Mouse (Mus musculus): Measurements from ENCODE around the gene Ubap2l.
A peak's percentile ranks its signal among the peaks of the same experiment; 100 is the strongest.

Gene Ubap2l

DNA sequence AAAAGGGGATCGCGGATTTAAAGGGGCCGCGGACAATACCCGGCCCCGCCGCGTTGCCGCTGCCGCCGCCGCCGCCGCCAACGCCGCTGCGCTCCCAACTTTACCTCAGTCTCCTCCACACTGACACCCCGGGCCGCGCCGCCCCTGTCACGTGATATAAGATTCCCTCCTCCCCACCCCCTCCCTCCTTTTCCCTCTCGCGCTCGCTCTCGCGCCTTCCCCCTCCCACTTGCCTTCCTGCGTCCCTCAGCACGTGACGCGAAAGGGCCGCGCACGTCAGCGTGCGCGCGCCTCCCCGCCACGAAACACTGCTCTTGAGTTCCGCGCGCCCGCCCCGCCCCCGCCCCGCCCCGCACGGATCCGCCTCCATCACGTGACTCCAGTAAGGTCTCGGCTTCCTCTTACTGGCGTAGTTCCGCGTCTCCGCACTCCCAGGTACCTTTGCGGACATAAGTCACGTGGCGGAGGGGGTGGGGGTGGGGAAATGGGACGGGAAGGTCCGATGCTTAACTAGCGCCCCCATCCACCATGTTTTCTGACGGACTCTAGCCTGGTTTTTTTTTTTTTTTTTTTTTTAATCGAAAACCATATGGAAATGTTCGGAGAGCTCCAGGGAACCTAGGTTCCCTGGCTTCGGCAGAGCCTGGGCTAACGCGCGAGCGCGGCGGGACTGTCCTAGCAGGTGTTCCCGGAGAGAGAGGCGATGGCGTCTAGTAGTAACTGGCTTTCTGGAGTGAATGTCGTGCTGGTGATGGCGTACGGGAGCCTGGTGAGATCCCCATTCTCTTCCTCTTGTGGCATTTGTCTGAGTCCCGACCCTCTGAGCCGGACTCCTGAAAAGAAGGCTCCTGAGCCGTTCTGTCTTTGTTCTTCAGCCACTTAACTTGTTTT lies at the start of gene Ubap2l:
Ubap2l (minus strand) TSS at position 278 of the 891 bp plus-strand sequence.
- peak; percentile 96 to 97 for DNase-seq (ENCODE audit: inconsistent age in 2 of 2, low spot score in 1 of 2)

DNA sequence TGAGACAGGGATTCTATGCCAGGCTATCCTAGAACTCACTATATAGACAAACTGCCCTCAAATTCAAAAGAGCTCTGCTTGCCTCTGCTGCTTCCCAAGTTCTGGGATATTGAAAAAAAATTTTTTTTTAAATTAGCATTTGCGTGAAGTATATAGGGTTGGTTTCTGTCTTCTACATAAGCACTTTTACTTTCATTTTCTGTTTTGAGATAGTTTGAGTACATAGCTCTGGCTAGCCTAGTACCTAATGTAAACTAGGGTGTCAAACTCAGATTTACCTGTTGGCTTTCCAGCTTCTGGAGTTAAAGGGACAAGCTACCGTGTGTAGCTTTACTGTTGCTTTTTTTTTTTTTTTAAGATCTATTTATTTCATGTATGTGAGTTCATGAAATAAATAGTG lies 49.2 kb upstream of the Ubap2l start:
- DNase-seq (ENCODE audit: inconsistent age in 2 of 2, low spot score in 1 of 2) = no peak

DNA sequence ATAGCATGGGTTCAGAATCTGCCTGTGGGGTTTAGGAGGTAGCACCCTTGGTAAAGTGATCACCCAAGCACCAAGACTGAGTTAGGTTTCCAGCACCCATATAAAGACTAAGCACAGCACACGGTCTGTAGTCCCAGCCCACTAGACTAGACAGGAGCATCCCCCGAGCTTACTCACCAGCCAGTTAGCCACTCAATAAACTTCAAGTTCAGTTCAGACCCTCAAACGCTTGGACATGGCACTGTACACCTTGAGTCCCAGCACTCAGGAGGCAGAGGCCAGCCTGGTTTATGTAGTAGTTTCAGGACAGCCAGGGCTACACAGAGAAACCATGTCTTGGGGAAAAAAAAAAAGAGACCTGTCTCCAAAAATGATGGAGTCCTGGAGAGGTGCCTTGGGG lies 48.6 kb upstream of the Ubap2l start:
- no peak for DNase-seq (ENCODE audit: inconsistent age in 2 of 2, low spot score in 1 of 2)

DNA sequence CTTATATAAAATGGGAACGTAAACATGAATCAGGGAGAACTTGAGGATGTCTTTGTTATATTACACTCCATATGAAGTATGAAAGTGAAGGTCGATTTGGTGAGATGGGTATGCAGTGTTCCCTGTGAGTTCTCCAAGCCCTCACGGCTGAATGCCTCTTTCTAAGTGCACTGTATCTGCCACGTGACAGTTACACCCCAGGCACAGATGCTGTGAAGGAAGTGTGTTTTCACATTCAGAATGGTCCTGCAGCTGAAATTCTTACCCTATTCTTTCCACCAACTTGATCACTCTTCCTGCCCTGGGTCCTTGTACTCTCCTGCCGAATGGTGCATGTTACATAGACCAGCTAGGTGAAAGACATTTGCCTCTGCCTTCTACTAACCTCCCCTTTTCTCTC lies 45.5 kb upstream of the Ubap2l start:
- no peak for DNase-seq (ENCODE audit: inconsistent age in 2 of 2, low spot score in 1 of 2)

DNA sequence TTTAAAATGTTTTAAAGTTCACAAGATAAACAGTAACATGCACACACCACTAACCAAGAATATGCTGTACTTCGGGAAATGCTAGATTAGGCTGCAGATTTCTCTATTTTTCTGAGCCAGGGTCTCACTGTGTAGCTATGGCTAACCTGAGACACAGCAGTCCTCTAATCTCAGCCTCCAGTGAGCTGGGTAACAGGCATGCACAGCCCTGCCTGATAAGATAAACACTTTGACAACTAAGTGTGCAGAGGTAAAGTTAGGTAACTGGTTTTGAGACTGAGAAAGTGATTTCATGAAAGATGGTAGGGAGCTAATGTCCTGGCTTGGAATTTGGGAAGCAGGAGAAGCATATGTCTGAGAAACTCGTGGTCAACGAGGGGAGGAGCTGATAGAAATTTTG lies 42.0 kb upstream of the Ubap2l start:
- DNase-seq (ENCODE audit: inconsistent age in 2 of 2, low spot score in 1 of 2) = no peak

DNA sequence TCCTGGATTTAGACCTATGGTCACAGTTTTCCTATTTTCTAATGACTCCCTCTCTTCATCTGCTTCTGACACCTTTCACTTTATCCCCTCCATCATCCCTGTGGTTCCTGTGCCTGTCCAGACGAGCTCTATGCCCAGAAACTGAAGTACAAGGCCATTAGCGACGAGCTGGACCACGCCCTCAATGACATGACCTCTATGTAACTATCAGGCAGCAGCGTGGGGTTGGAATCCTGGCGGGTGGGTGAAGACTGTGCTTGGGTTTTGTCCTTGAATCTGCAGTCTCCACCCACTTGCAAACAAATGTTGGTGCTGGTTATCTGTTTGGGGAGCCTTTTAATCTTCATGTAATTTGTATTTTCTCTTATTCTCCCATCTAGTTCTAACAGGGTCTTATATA lies 38.5 kb upstream of the Ubap2l start:
- DNase-seq (ENCODE audit: inconsistent age in 2 of 2, low spot score in 1 of 2) = peak; percentile 64 to 83

DNA sequence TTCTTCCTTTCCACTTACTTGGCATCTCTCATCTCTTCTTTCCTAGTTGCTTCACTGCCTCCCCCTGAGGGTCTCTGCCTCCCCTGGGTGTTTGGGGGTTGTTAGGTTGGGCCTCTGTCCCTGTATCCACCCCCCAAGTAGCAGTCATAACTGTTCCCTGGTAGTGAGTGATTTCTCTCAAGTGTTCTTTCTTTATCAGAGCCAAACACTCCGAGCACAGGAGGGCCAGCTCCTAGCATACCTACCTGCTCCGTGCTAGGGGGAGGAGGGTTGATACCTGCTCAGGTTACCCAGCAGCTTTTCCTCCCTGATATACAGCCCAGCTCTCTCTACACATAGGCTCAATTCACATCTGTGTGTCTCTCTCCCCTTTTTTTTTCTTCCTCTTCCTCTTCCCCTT lies 36.2 kb upstream of the Ubap2l start:
- no peak for DNase-seq (ENCODE audit: inconsistent age in 2 of 2, low spot score in 1 of 2)

DNA sequence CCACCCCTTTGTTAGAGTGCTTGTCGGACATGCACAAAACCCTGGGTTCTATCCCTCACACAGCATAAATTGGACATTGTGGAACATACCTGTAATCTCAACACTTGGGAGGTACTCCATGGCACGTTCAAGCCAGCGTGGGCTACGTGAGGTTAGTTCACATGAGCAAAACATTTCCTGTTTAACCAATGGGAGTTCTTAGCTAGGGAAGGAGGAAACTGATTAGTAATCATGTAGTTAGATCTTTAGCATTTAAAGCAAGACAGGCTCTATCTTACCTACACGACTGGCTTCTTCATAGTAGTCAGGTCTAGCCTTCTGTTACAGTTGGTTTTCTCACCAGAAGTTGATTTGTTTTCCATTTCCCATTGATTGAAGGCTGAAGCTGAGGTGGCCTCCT lies 33.6 kb upstream of the Ubap2l start:
- no peak for DNase-seq (ENCODE audit: inconsistent age in 2 of 2, low spot score in 1 of 2)

DNA sequence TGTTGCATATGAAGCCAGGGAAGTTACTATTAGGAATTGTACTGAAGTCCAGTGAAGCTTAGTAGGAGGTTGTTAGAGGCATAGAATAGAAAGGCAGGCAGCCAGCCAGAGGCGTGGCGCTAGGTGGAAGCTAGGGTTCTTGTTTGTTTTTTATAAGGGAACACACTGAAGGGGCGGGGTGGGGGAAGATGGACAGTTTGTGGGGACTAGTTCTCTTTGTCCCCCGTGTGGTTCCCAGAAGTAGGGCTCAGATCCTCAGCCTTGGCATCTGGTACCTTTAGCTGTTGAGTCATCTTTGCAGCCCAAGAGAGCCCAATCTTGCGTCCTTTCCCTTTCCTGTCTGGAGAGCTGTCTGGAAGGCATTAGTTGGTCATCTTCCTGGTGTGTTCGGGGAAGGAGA lies 32.9 kb upstream of the Ubap2l start:
- DNase-seq (ENCODE audit: inconsistent age in 2 of 2, low spot score in 1 of 2) = peak; percentile 64 to 86

DNA sequence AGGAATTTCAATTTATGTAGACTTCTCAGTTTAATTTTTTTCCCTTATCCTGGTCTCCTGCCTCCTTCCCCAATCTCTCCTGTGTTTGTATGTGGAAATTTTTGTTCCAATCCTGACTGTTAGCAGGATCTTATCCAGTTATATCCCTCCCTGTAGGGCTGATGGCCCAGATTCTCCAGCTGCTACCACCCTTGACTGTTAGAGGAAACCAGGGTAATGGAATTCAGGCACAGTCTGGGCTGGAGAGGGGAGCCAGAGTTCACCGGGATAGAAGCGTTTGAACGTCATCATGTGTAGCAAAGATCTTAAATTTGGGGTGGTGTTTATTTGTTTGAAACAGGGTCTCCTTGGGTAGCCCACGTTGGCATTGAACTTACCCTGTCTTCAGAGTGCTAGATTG lies 32.4 kb upstream of the Ubap2l start:
- no peak for DNase-seq (ENCODE audit: inconsistent age in 2 of 2, low spot score in 1 of 2)

DNA sequence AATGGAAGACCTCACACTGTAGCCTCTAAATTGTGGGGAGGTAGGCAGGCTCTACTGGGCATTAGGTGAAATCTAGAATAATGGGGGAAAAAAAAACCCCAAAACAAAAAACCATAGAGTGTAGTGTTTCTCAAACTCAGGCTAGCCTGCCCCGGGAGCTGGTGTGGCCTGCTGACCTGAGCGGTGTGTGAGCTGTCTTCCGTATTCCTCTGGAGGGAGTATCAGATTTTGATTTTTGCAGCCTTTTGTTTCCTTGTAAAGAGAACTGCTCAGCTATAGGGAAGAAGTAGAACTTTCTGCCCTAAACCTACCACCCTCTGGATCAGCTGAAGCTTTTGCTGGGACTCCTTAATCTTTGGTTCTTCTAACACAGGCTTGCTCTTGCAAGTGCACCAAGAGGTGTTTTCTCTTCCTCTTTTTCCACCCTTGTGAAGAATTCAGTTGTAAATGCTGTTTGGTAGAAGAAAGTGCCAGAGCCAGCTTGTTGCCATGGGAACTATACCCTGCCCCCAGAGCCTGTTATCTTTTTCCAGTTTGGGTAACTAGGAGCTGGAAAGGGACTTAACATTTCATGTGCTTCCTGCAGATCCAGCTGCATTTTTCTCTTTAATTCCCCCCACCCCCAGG lies 31.4 kb upstream of the Ubap2l start:
- DNase-seq (ENCODE audit: inconsistent age in 2 of 2, low spot score in 1 of 2) = peak in 1 of 2 experiments; percentile 69

DNA sequence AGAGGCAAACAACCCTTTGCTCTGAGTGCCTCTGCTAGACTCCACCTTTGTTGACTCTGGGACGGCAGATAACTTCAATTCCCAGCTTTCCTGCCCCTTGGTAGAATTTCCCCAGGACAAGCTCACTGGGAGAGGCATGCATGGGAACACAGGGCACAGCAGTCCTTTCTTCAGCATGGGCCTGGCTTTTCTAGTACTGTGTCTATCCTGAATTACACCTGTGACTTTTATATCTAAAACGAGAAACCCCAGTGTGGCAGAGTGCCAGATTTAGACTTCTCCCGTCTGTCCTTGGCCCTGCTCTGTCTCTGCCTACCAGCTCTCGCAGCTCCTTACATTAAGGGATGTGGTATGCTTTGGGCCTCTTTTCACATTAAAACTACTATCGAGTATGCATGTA lies 30.6 kb upstream of the Ubap2l start:
- DNase-seq (ENCODE audit: inconsistent age in 2 of 2, low spot score in 1 of 2) = peak; percentile 47 to 86

DNA sequence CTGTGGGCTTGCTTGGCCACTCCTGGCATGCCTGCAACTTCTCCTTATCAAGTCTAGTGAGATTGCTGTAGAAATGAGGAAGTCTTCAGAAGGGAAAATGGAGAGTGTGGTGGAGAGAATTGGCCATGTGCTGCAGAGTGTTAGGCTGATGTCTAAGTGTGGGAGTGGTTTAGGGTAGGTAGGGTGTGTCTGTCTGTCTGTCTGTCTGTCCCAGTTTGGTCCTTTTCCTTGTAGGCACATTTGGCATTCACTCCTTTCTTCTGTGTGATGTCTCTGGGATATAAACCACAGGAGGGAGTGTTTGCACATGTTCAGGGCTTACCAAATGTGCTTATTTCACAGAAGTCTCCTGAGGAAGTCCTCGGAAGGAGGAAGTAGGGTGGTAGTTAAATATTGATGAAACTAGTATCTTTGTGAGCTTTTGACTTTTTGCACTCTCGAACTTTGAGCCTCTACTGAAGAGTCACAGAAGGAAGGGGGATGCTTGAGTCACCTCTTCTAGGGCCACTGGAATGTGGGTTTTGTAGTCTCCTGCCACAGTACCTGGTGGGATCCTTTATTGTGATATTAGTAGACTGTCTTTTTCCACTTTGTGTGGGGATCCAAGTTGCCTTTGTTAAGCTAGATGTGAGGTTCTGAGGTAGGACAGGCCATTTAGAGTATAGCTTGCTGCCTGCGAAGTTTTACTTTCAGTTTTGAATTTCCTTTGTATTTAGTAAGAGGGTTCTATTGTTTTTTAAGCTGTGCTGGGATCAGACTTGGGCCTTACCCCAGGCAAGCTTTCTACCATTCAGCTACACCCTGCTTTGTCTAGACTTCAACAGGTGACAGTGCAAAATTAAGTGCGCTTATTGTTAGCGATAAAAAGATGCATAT lies 29.2 kb upstream of the Ubap2l start:
- DNase-seq (ENCODE audit: inconsistent age in 2 of 2, low spot score in 1 of 2) = peak in 1 of 2 experiments; percentile 71

DNA sequence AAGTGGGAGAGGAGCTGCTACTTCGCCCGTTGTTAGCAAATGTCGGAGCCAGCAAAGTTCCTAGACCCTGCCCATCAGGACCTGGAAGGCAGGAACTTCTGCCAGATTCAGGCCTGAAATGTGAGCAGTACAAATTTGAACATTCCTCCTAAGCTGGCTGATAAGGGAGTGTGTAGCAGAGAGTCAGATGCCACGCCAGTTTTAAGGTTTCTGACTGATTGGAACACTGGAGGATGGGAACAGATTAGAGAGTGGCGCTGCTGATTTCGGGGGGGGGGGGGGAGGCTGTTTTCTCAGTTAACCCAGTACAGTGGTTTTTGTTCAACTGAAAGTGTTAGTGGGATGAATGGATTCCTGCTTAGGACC lies 28.1 kb upstream of the Ubap2l start:
- no peak for DNase-seq (ENCODE audit: inconsistent age in 2 of 2, low spot score in 1 of 2)

DNA sequence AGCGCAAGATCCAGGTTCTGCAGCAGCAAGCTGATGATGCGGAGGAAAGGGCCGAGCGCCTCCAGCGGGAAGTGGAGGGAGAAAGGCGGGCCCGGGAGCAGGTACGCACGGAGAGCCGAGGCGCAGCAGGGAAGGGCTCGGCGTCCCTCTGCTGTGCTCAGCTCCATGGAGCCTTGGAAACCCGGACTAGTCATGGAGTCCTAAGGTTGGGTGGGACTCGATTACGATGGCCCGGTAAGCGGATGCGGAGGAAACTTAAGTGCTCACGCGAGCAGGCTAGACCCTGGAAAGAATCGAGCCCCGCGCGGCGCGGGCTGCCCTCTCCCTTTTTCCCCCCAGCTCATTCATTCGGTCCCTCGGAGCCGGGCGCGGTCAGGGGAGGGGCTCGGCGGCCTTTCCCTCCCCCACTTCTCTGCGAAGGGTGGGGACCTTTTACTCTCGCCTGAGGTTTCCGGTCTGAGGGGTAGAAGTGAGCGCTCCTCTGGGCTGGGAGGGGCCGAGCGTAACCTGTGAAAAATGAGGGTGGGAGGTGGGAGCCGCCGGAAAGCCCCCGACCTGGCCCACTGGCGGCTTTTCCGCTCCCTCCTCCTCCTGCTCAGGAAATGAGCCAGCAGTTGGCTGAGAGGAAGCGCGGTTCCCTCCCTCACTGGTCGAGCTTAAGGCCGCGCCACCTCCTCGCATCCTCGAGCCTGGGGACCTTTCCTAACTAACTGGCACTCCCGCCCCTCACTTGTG lies 27.5 kb upstream of the Ubap2l start:
- peak; percentile 82 to 92 for DNase-seq (ENCODE audit: inconsistent age in 2 of 2, low spot score in 1 of 2)

DNA sequence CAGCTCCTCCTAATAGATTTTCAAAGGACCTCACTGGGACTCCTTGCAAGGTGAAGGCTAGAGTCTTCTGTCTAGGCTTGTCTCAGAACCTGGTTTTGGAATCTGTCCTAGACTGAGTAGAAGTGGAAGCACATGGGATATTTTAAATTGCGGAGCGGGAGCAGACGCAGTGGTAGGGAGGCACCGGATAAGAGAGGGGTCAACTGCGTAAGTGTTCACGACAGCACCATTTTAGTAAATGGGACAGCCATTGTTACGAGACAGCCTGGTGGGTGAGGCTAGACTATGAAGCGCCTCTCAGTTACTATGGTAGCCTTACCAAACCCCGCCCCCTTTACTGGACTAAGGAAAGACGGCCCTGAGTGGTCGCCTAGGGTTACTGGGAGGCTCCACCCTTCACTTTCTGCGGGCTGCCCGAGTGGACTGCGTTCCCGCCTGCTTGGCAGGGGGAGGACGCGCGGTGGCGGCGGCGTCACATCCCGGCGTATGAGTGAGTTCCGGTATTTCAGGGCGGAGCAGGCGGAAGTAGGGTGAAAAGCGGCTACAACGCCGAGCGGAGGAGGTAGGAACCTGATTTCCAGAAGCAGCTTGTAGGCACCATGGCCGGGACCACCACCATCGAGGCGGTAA lies 26.8 kb upstream of the Ubap2l start:
- DNase-seq (ENCODE audit: inconsistent age in 2 of 2, low spot score in 1 of 2) = peak; percentile 97

DNA sequence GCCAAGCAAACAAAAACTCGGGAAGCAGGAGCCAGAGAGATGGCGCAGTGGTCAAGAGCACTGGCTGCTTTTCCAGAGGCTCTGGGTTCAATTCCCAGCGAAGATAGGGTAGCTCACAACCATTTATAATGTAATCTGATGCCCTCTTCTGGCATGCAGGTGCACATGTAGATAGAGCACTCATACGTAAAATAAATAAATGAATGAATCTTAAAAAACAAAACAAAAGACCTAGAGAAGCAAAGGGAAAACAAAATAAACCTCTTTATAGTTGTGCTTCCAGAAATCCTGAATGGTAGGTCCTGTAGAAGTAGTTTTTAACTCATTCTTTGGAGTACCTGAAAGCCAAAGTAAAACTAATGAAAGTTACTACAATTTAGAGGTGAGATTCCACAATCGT lies 25.8 kb upstream of the Ubap2l start:
- DNase-seq (ENCODE audit: inconsistent age in 2 of 2, low spot score in 1 of 2) = no peak

DNA sequence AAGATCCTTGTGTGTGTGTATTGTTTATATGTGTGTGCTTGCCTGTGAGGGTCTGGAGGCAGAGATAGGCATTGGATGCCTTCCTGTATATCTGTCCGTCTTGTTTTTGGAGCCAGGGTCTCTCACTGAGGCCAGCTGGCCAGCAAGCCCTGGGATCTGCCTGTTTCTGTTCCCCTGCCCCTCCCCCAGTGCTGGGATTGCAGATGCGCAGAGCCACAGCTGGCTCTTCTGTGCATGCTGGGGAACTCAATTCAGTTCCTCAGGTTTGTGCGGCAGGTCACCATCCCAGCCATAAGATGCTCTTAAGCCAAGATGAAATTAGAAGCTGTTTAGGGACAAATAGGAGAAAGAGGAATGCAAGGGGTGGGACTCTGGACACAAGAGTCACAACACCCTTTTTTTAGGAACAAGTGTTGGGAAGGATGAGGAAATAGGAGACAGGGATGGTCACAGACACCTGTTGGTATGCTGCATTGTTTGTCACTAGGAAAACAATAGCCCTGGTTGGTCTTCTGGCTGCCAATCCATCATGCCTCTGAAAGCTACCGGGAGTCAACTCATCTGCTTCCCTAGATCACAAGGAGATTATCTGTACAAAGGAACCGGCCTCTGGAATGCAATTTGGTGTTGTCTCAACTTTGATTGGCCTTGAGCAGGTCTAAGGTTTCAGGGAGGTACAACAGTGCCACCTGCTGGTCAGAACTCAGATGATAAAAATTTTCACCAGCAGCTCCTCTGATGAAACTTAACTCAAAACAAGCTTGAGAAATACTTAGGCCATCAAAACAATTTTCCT lies 24.7 kb upstream of the Ubap2l start:
- peak; percentile 82 to 95 for DNase-seq (ENCODE audit: inconsistent age in 2 of 2, low spot score in 1 of 2)

DNA sequence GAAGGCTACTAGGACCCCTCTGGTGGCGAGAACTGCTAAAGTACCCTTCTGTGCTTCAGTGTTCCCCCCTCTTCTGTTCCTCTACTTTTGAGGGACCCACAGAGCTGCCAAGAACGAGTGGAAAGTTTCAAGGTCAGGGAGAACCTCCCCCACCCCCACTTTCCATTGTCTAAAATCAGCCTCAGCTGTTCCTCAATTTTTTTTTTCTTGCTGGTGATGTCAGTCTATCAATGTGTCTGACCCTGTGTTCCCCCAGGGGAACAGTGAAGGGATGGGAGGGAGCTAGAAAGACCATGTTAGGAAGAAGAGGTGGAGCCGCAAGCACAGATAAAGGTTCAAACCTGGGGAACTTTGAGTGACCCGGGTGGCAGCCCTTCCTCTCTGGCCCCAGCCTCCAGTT lies 19.9 kb upstream of the Ubap2l start, which contains the start of gene Tpm3:
Tpm3 (plus strand) TSS at position 356 of the 400 bp plus-strand sequence.
- no peak for DNase-seq (ENCODE audit: inconsistent age in 2 of 2, low spot score in 1 of 2)

DNA sequence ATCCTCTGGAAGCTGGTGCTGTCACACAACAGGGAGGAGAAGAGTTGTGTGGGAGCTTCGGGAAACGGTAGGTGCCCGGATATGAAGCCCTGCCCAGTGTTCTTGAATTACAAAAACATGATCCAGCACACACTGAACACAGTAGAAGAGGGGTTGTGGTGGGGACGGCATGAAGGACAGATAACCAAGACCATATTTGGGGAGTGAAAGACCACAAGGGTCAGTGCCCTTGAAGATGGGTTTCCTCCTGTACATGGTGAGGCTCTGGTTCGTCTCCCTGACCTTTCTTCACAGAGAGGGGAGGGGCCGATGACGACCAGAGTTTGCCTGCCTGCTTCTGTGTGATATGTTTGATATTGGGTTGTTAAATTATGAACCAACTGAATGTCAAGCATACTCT lies 17.3 kb upstream of the Ubap2l start:
- DNase-seq (ENCODE audit: inconsistent age in 2 of 2, low spot score in 1 of 2) = peak in 1 of 2 experiments; percentile 40

All from adrenal gland, adult (tissue).